Mouse (Mus musculus) heart, postnatal 0 days (tissue): ENCODE measurements around the gene Kdsr. TPM values are rescaled to one million over a fixed set of nuclear protein-coding genes. Genes with fewer than 3 reads are reported as not detected.

ENCODE experiments used
- ATAC-seq: fragments of 200-750 bp; cut with Nextera tagmentation; 2 replicates; pipeline ENCODE4 v1.8.0; 2017; ENCODE audit warnings: low read depth, moderate number of reproducible peaks, moderate library complexity; ENCODE audit not compliant: insufficient read depth
- DNase-seq: peaks from one replicate; pipeline ENCODE4 v3.0.0-alpha.2; 2016; ENCODE audit warnings: low spot score
- H3K27ac ChIP-seq: fragments of 300-500 bp; sonication (generic); 2 replicates; pipeline ENCODE4 v1.5.1; 2014; ENCODE audit warnings: low read depth, mild to moderate bottlenecking
- H3K27me3 ChIP-seq: fragments of 300-500 bp; sonication (generic); 2 replicates; pipeline ENCODE4 v1.6.1; 2014; ENCODE audit warnings: low read length, mixed read lengths; ENCODE audit not compliant: control insufficient read depth, insufficient read depth
- H3K36me3 ChIP-seq: fragments of 300-500 bp; sonication (generic); replicated peaks from 2 replicates; pipeline ENCODE4 v1.6.1; 2014; ENCODE audit warnings: low read length, mixed read lengths; ENCODE audit not compliant: control insufficient read depth, insufficient read depth
- H3K4me1 ChIP-seq: fragments of 300-500 bp; sonication (generic); 2 replicates; pipeline ENCODE4 v1.6.1; 2014; ENCODE audit warnings: antibody characterized with exemption; ENCODE audit not compliant: control insufficient read depth, insufficient read depth
- H3K4me2 ChIP-seq: fragments of 300-500 bp; sonication (generic); 2 replicates; pipeline ENCODE4 v1.6.1; 2014; ENCODE audit warnings: low read depth, mild to moderate bottlenecking, low read length, moderate library complexity
- H3K4me3 ChIP-seq: fragments of 300-500 bp; sonication (generic); 2 replicates; pipeline ENCODE4 v1.5.1; 2014; ENCODE audit warnings: low read depth, low read length
- H3K9ac ChIP-seq: fragments of 300-500 bp; sonication (generic); replicated peaks from 2 replicates; pipeline ENCODE4 v1.6.1; 2014; ENCODE audit warnings: low read depth, low read length, mixed read lengths
- H3K9me3 ChIP-seq: fragments of 300-500 bp; sonication (generic); replicated peaks from 2 replicates; pipeline ENCODE4 v1.6.1; 2016; ENCODE audit warnings: low read length; ENCODE audit not compliant: control insufficient read depth
- CTCF ChIP-seq: IDR thresholded peaks from 2 replicates; pipeline ENCODE4 v1.5.1; 2016; ENCODE audit warnings: antibody characterized with exemption, control low read depth, low read depth
- EP300 ChIP-seq: IDR thresholded peaks from 2 replicates; pipeline ENCODE4 v1.6.1; 2016; ENCODE audit warnings: antibody characterized with exemption, low read depth
- WGBS: fragments of 180-500 bp; shearing (Covaris S2); extraction: QIAGEN DNeasy Blood & Tissue Kit; methylation state at CpG from one replicate; pipeline ENCODE4 v1.1.7; 2014; 5-methylcytosine and 5-hydroxymethylcytosine counted together
- polyA plus RNA-seq: library from polyadenylated mRNA; unstranded; fragments of >200 nt; fragmentation: Nextera tagmentation; extraction: Ambion mirVana; gene quantifications from 2 replicates; pipeline ENCODE4 v1.2.1, GENCODE M21; 2015
- total RNA-seq: library from RNA; depleted of rRNA; stranded (reverse); fragments of >200 nt; gene quantifications from 2 replicates; pipeline ENCODE4 v1.2.3, GENCODE M21; 2014; ENCODE audit warnings: low replicate concordance; rRNA removed

The Kdsr gene
- total RNA-seq (6.4 and 7.1 TPM in 2 replicates), polyA plus RNA-seq (7.3 and 7.8 TPM in 2 replicates)

- Histone ChIP-seq H3K4me3 (peak within 1 kb of the TSS; percentile 63), H3K27ac (peak within 1 kb of the TSS; percentile 90), H3K27me3 (no peaks in the 10 kb centered on the region), H3K4me2 (peak within 1 kb of the TSS; percentile 77), H3K4me1 (peaks cover 14% of the 10 kb centered on the region), H3K36me3 (peaks cover 12% of the 10 kb centered on the region; the same call in 1 of the 2 replicates), H3K9ac (peak within 1 kb of the TSS; percentile 61), H3K9me3 (no peaks in the 10 kb centered on the region)
- 2% methylated on average over 47 of the region's 51 CpGs for WGBS
- DNase-seq (peak; percentile 98), ATAC-seq (peak; percentile 99)
- TF ChIP-seq CTCF = no peak
- peak; percentile 34; the same call in 1 of the 2 replicates for TF ChIP-seq EP300
These were observed at the start of gene Kdsr for GRCm38 (mm10) chr1:106759572-106760435. Gene Kdsr, minus strand, starts transcription at chr1:106759727.

GRCm38 (mm10) chr1:106799931-106800330, 40.4 kb upstream of the Kdsr start:
- Histone ChIP-seq H3K4me2 (no peak overlapping the region), H3K4me1 (peaks cover 13% of the 10 kb centered on the region; the same call in 1 of the 2 replicates), H3K9ac (no peak overlapping the region), H3K9me3 (no peaks in the 10 kb centered on the region), H3K27ac (no peak overlapping the region), H3K4me3 (no peak overlapping the region), H3K27me3 (no peaks in the 10 kb centered on the region), H3K36me3 (no peaks in the 10 kb centered on the region)
- DNase-seq (no peak), ATAC-seq (no peak)
- TF ChIP-seq CTCF (peak; percentile 19; the same call in 1 of the 2 replicates), EP300 (no peak)
- 75% methylated on average over 3 of the region's 3 CpGs for WGBS

GRCm38 (mm10) chr1:106799406-106799805, 39.9 kb upstream of the Kdsr start:
- DNase-seq = no peak
- H3K27me3 ChIP-seq = no peaks in the 10 kb centered on the region
- peaks cover 15% of the 10 kb centered on the region; the same call in 1 of the 2 replicates for H3K4me1 ChIP-seq
- no peak overlapping the region for H3K4me2 ChIP-seq
- no peak overlapping the region for H3K27ac ChIP-seq
- no peaks in the 10 kb centered on the region for H3K9me3 ChIP-seq
- no peaks in the 10 kb centered on the region for H3K36me3 ChIP-seq
- no peak overlapping the region for H3K9ac ChIP-seq
- no peak for ATAC-seq
- no peak overlapping the region for H3K4me3 ChIP-seq
- 35% methylated on average over 1 of the region's 1 CpGs for WGBS
- TF ChIP-seq CTCF (no peak), EP300 (no peak)

- Histone ChIP-seq H3K9me3 (no peaks in the 10 kb centered on the region), H3K27me3 (no peaks in the 10 kb centered on the region), H3K4me1 (peaks cover 15% of the 10 kb centered on the region; the same call in 1 of the 2 replicates), H3K9ac (no peak overlapping the region), H3K27ac (0 out of 2 replicates have a peak overlapping the region, but pooled peaks have one; percentile 96), H3K4me3 (peak overlapping the region; percentile 99), H3K36me3 (no peaks in the 10 kb centered on the region), H3K4me2 (peak overlapping the region; percentile 74)
- ATAC-seq (no peak), DNase-seq (no peak)
- TF ChIP-seq EP300 (no peak), CTCF (no peak)
- 60% methylated on average over 7 of the region's 7 CpGs for WGBS
These were observed 37.7 kb upstream of the Kdsr start for GRCm38 (mm10) chr1:106796987-106797779.

- no peaks in the 10 kb centered on the region for H3K9me3 ChIP-seq
- peak; percentile 99 for ATAC-seq
- no peaks in the 10 kb centered on the region for H3K27me3 ChIP-seq
- H3K27ac ChIP-seq = peak within 1 kb of the TSS; percentile 96
- H3K4me3 ChIP-seq = peak within 1 kb of the TSS; percentile 99
- H3K9ac ChIP-seq = peak within 1 kb of the TSS; percentile 99
- H3K36me3 ChIP-seq = no peaks in the 10 kb centered on the region
- peak; percentile 35; the same call in 1 of the 2 replicates for TF ChIP-seq EP300
- TF ChIP-seq CTCF = no peak
- H3K4me1 ChIP-seq = peaks cover 15% of the 10 kb centered on the region; the same call in 1 of the 2 replicates
- DNase-seq = peak; percentile 94
- under 1% methylated on average over 23 of the region's 23 CpGs for WGBS
- H3K4me2 ChIP-seq = peak within 1 kb of the TSS; percentile 74
These were observed 37.0 kb upstream of the Kdsr start, which contains the start of gene Vps4b for GRCm38 (mm10) chr1:106796542-106796924. Gene Vps4b, minus strand, starts transcription at chr1:106796728.
